In the genomic region with DNA sequence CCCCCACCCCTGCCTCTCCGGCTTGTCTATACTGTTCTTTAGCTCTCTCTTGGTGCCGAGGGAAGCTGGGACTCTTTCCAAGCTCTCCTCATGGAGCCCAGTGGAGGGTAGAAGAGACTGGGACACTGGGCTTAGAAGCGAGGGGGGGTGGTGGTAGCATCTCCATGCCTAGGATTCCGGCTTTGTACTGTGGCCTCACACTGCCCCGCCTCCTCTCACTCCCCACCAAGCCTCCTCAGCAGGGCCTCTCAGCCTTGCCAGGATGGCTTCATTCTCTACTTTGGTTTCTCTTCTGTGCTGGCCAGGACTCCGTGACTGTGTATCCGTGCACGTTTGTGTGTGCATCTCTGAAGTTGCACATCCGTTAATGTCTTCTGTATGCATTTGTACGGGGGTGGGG, we compare ENCODE assay signal across 9 mouse cellular contexts.
DNase-seq lines count a peak whose midpoint lies in the region; ATAC-seq and TF ChIP-seq lines count a peak whose summit lies in the region.
"Had no signal": no experiment of that assay in that cellular context is flagged by ENCODE, and none has a peak within 500 bp of the region (broad histone marks: within the 10 kb centered on the region; RNA-seq: fewer than 3 reads in every experiment).

No protein-coding gene starts in this region.

- H3K4me3 ChIP-seq in lung, embryonic 14.5 days (ENCODE audit: low read depth, low read length): peak overlapping the region; percentile 25; the same call in 1 of the 2 replicates
- H3K4me3 ChIP-seq in forebrain, embryonic 11.5 days (ENCODE audit: low read depth, low read length): no peak overlapping the region
- H3K4me3 ChIP-seq in intestine, embryonic 15.5 days (replicated peaks): peak overlapping the region; percentile 13
- H3K4me3 ChIP-seq in neural tube, embryonic 15.5 days (replicated peaks): 0 out of 2 replicates have a peak overlapping the region, but pooled peaks have one; percentile 9
- H3K4me3 ChIP-seq: layer of hippocampus, adult 2 months had no signal

- peak overlapping the region; percentile 58 for H3K4me2 ChIP-seq in lung, embryonic 14.5 days
- H3K4me2 ChIP-seq in forebrain, embryonic 11.5 days (ENCODE audit: low read depth, low read length, severe bottlenecking): peak overlapping the region; percentile 36; the same call in 1 of the 2 replicates
- peak overlapping the region; percentile 60 for H3K4me2 ChIP-seq in intestine, embryonic 15.5 days (replicated peaks)
- H3K4me2 ChIP-seq in neural tube, embryonic 15.5 days: peak overlapping the region; percentile 53

- H3K36me3 ChIP-seq in lung, embryonic 14.5 days (ENCODE audit: insufficient read depth): no peaks in the 10 kb centered on the region
- no peaks in the 10 kb centered on the region for H3K36me3 ChIP-seq in forebrain, embryonic 11.5 days (ENCODE audit: control insufficient read depth, insufficient read depth, low read length)
- no peaks in the 10 kb centered on the region for H3K36me3 ChIP-seq in intestine, embryonic 15.5 days
- H3K36me3 ChIP-seq in neural tube, embryonic 15.5 days: no peaks in the 10 kb centered on the region

- ATAC-seq in lung, embryonic 14.5 days (ENCODE audit: insufficient read depth): peak; percentile 69
- ATAC-seq in forebrain, embryonic 11.5 days (replicated peaks; ENCODE audit: low FRiP score): peak; percentile 39; the same call in 1 of the 2 replicates
- peak; percentile 77 for ATAC-seq in intestine, embryonic 15.5 days
- peak; percentile 49 for ATAC-seq in neural tube, embryonic 15.5 days (ENCODE audit: low FRiP score)
- ATAC-seq in frontal cortex, adult (ENCODE audit: low TSS enrichment): no peak

- 11% methylated on average over 10 of the region's 10 CpGs for WGBS in lung, embryonic 14.5 days
- WGBS in forebrain, embryonic 11.5 days: 8% methylated on average over 10 of the region's 10 CpGs
- WGBS in intestine, embryonic 15.5 days: 16% methylated on average over 10 of the region's 10 CpGs
- 11% methylated on average over 10 of the region's 10 CpGs for WGBS in neural tube, embryonic 15.5 days

- H3K27ac ChIP-seq in lung, embryonic 14.5 days (ENCODE audit: low read depth): no peak overlapping the region
- H3K27ac ChIP-seq in forebrain, embryonic 11.5 days (ENCODE audit: low read depth, low read length): no peak overlapping the region
- peak overlapping the region; percentile 11; the same call in 1 of the 2 replicates for H3K27ac ChIP-seq in intestine, embryonic 15.5 days
- H3K27ac ChIP-seq in neural tube, embryonic 15.5 days (replicated peaks): no peak overlapping the region
- H3K27ac ChIP-seq: layer of hippocampus, adult 2 months had no signal

- 0 out of 2 replicates have a peak, but pooled peaks cover 3% of the 10 kb centered on the region for H3K4me1 ChIP-seq in lung, embryonic 14.5 days (ENCODE audit: insufficient read depth)
- peaks cover 9% of the 10 kb centered on the region for H3K4me1 ChIP-seq in forebrain, embryonic 11.5 days (replicated peaks; ENCODE audit: control insufficient read depth, insufficient read depth, low read length)
- H3K4me1 ChIP-seq in intestine, embryonic 15.5 days (replicated peaks): peaks cover 10% of the 10 kb centered on the region
- peaks cover 12% of the 10 kb centered on the region for H3K4me1 ChIP-seq in neural tube, embryonic 15.5 days

- TF ChIP-seq CTCF in lung, embryonic 14.5 days (IDR thresholded peaks at IDR 0.05; ENCODE audit: low read depth): no peak

- H3K9ac ChIP-seq in lung, embryonic 14.5 days: no peak overlapping the region
- H3K9ac ChIP-seq in forebrain, embryonic 11.5 days (ENCODE audit: low read length): peak overlapping the region; percentile 29
- H3K9ac ChIP-seq in intestine, embryonic 15.5 days: no peak overlapping the region
- no peak overlapping the region for H3K9ac ChIP-seq in neural tube, embryonic 15.5 days (replicated peaks)

- H3K9me3 ChIP-seq in lung, embryonic 14.5 days (ENCODE audit: low read depth, low read length): no peaks in the 10 kb centered on the region
- H3K9me3 ChIP-seq in forebrain, embryonic 11.5 days (ENCODE audit: control insufficient read depth, low read length): no peaks in the 10 kb centered on the region
- no peaks in the 10 kb centered on the region for H3K9me3 ChIP-seq in intestine, embryonic 15.5 days
- H3K9me3 ChIP-seq in neural tube, embryonic 15.5 days (replicated peaks): no peaks in the 10 kb centered on the region

- H3K27me3 ChIP-seq in lung, embryonic 14.5 days (ENCODE audit: insufficient read depth, low read length): no peaks in the 10 kb centered on the region
- H3K27me3 ChIP-seq in forebrain, embryonic 11.5 days (ENCODE audit: control insufficient read depth, insufficient read depth, low read length): no peaks in the 10 kb centered on the region
- H3K27me3 ChIP-seq in intestine, embryonic 15.5 days (replicated peaks): no peaks in the 10 kb centered on the region
- no peaks in the 10 kb centered on the region; the same call in 1 of the 2 replicates for H3K27me3 ChIP-seq in neural tube, embryonic 15.5 days (replicated peaks)

- peak; percentile 59 for DNase-seq in lung, embryonic 14.5 days
- no peak for DNase-seq in lung, postnatal 36 days
- DNase-seq in forebrain, embryonic 11.5 days (ENCODE audit: low spot score): no peak
- no peak for DNase-seq in right cerebral cortex, postnatal 25 days
- DNase-seq: spleen, adult 18-20 months had no signal
